Mouse (Mus musculus) thymus, postnatal 25 days (tissue): ENCODE results near the gene Anks3.

Experiments used
- DNase-seq: peaks from one replicate; pipeline ENCODE4 v3.0.0; 2022

The Anks3 gene

DNA sequence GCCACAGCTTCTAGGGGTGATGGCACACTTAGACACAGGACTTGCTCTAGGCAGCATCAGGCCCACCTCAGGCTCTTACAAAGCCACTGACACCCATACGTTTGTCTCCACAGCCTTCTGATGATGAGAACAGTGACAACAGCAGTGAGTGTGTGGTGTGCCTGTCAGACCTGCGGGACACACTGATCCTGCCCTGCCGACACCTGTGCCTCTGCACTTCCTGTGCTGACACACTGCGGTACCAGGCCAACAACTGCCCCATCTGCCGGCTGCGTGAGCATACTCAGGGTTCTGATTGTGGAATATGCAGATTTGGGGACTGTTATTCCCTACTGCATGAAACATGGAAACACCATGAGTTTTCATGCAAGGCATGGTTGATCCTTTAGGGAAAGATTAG is 41.5 kb downstream of the Anks3 start:
- DNase-seq: peak; percentile 60

- DNase-seq: no peak
These were observed 43.4 kb downstream of the Anks3 start for GRCm38 (mm10) chr16:4920556-4920955.

DNA sequence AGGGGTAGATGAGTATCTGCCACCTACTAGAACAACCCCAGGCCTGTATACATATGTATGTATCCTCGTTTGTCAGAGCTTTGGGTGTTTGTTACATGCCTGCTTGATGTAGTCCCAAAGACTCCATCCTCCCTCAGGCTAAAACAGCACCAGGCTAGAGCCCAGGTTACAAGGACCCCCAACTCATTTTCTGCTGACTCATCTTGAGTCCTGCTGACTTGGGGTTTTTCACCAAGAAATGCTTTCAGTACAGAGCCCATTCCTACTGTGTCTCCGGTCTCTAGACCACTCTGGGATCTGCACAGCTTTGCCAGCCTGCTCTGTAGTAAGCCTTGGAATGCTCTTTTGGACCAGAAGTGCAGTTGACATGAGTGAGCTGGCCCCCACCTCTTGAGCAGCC is 47.4 kb downstream of the Anks3 start:
- DNase-seq: no peak

GRCm38 (mm10) chr16:4915931-4916330 is 48.1 kb downstream of the Anks3 start:
- DNase-seq: no peak

GRCm38 (mm10) chr16:4913783-4914735 is 49.9 kb downstream of the Anks3 start:
- peak; percentile 82 for DNase-seq

DNA sequence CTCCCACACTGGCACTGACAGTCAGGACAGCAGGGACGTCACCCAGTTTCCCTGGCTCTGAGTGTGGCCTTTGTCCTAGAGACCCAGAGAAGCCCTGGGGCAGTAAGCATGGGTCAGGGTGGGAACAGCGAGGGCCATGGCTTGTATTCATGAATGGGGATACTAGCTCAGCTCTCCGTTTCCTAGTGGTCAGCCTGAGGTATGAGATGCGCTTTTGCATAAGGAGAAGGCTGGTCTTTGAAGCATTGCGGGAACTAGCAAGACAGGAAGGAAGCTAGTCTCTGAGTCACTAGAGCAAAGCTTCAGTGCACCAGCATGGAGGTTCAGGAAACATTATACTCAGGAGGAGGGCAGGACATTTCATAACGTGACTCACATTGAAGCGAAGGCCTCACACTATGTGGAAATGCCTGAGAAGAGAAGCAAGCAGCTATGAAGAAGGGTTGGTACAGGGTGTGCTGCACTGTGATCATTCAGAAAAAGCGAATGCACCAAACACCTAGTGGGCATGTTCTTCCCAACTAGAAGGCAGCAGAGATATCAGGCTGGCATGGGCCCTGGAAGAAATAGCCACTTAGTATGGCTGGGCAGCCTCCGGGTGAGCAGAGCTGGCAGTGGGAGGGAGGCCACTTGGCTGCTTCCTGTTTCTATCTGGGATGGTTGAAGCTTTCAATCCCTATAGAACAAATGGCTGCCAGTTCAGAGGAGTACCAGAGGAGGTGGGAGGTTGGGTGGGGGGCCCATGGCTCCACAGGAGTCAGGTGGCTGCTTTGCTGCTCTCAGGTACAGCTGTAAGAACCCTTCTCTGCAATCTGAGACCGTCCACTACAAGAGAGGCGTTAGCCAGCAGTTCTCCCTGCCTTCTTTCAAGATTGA is 50.9 kb downstream of the Anks3 start:
- no peak for DNase-seq

- no peak for DNase-seq
These were observed 51.8 kb downstream of the Anks3 start for GRCm38 (mm10) chr16:4912074-4912648.

DNA sequence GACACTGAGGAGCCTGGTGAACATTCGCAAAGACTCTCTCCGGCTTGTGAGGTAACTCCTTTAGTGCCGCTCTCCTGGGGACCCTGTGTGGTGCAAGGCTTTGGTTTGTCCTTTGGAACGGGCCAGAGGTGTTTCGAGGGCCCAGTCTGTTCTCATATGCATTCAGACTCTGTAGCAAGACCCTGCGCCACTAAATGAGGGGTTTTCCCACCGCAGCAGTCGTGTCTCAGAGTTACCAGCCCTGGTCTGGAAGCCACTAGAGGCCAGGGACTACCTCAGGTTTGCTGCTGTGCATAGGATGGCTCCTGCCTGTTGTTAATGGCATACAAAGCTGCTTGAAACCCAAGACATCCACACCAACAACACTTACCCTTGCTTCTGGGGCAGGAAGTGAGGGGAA is 53.2 kb downstream of the Anks3 start:
- no peak for DNase-seq

- peak; percentile 26 for DNase-seq
These were observed 54.3 kb downstream of the Anks3 start for GRCm38 (mm10) chr16:4909745-4910144.

- no peak for DNase-seq
These were observed 56.0 kb downstream of the Anks3 start for GRCm38 (mm10) chr16:4907972-4908371.

- no peak for DNase-seq
These were observed 56.6 kb downstream of the Anks3 start for GRCm38 (mm10) chr16:4907386-4907785.

GRCm38 (mm10) chr16:4906559-4906958 is 57.4 kb downstream of the Anks3 start:
- no peak for DNase-seq

DNA sequence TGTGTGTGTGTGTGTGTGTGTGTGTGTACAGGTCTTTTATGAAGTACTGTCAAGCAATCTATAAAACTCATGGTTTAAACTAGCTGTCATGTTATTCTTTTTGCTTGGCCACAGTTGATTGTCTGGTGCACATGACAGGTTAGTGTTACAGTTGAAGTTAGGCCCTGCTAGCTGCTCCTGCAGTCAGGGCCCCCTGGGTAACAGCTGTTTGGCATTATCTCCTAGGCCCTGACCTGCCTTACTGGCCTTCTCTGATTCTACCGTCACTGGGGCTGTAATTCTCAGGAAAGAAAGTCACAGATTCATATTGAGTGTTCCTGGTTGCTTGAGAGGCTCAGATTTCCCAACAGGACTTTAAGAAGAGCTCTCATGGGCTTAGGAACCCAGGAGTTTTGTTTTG is 58.4 kb downstream of the Anks3 start:
- no peak for DNase-seq

- DNase-seq: no peak
These were observed 59.1 kb downstream of the Anks3 start for GRCm38 (mm10) chr16:4904878-4905277.

GRCm38 (mm10) chr16:4903491-4904102 is 60.4 kb downstream of the Anks3 start:
- DNase-seq: no peak

- no peak for DNase-seq
These were observed 61.6 kb downstream of the Anks3 start for GRCm38 (mm10) chr16:4902390-4902789.

DNA sequence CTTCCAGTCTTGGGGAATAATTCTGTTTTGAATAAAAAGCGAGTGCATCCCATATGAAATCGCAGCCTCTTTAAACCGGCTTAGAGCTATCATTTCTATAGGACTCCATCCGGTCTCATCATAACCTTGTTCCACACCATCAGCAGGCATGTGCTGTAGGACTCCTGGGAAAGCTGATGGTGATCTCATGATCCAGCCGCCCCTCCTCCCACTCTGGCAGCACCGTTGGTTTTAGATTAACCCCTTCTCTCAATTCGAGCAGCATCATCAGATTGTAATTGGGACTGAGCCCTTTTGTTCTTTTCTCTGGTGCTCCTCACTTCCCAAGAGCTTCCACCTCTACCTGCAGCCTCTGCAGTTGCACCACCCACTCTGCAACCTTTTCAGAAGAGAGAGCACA is 62.8 kb downstream of the Anks3 start:
- DNase-seq: no peak

- no peak for DNase-seq
These were observed 64.3 kb downstream of the Anks3 start for GRCm38 (mm10) chr16:4899711-4900110.

DNA sequence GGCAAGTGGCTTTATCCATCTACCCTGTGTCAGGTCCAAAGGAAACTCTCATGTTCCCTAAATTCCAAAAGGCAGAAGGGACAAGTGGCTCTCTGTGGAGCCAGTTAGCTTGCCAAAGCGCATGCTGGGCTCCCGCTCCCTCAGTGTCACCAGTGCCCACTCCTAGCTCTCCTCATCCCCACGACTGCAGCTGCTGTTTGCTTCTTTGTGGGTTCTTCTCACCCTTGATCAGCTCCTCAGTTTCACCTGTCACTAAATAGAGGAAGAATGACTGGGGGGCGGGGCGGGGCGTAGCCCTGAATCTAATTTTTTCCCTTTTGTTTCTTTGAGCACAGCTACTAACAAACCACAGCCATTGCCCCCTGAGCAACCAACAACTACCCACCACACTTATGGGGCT is 65.1 kb downstream of the Anks3 start:
- peak; percentile 35 for DNase-seq

- DNase-seq: no peak
These were observed 66.8 kb downstream of the Anks3 start for GRCm38 (mm10) chr16:4897146-4897730.

- no peak for DNase-seq
These were observed 67.6 kb downstream of the Anks3 start for GRCm38 (mm10) chr16:4896249-4897027.
